Mouse (Mus musculus): ENCODE data around the gene Vmn1r32. TPM values are rescaled to one million over a fixed set of nuclear protein-coding genes. Genes with fewer than 3 reads are reported as not detected.
A peak's percentile ranks its signal among the peaks of the same experiment; 100 is the strongest.

Vmn1r32 gene
- total and polyA plus RNA-seq, 2 experiments: not detected

DNA sequence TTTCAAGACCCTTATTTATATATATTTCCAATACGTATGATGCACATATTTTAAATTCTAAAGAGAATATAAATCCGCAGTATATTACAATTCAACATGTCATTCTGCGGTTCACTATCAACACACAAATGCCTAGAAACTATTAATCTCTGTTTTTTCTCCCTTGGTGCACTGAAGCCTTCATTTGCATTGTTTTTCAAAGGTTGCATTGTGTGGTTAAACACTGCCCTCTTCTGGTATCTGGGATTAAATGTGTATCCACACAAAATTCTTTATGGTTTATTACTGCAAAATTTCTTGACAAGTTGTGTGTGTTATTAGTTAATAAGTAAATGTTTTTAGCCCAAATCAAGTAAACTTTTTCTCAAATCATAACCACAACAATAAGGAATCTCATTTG, 26.7 kb downstream of the Vmn1r32 start:
- DNase-seq (ENCODE audit: extremely low read depth, low read depth, low spot score): peak; percentile 41
- TF ChIP-seq CTCF (IDR thresholded peaks at IDR 0.05; ENCODE audit: low read depth, low read length): peak; percentile 52
- no peak for TF ChIP-seq POLR2A (IDR thresholded peaks at IDR 0.05; ENCODE audit: extremely low read depth, insufficient read depth, low read length)
- Histone ChIP-seq H3K9ac (ENCODE audit: low read depth, low read length) (no peak overlapping the region), H3K27ac (replicated peaks; ENCODE audit: insufficient read depth, low read depth, low read length) (no peak overlapping the region), H3K36me3 (ENCODE audit: control insufficient read depth, insufficient read depth, low read length) (no peaks in the 10 kb centered on the region), H3K4me3 (ENCODE audit: insufficient read depth, low read depth, low read length) (no peak overlapping the region), H3K79me2 (ENCODE audit: control insufficient read depth, insufficient read depth, low read length) (no peaks in the 10 kb centered on the region), H3K27me3 (ENCODE audit: control insufficient read depth, insufficient read depth, low read length) (no peaks in the 10 kb centered on the region), H3K4me1 (ENCODE audit: control insufficient read depth, insufficient read depth, low read length) (peaks cover 3% of the 10 kb centered on the region; the same call in 1 of the 2 replicates)
- 52% methylated on average over 3 of the region's 3 CpGs for WGBS

DNA sequence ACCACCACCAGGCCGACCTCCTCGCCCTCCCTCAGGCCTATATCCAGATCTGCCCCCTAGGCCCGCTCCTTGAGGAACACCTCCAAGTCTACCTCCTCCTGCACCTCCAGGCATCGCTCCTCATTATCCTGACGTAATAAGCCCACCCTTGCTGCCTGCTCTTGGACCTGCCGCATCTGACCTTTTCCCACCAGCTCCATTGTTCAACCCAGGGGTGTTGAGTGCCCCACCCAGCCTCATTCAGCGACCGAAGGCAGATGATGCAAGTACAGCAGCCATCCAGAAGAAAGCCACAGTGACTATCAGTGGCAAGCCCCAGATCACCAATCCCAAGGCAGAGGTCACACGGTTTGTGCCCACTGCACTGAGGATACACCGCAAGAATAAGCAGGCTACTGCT, 31.5 kb downstream of the Vmn1r32 start:
- 91% methylated on average over 10 of the region's 10 CpGs for WGBS
- H3K27me3 ChIP-seq (ENCODE audit: control insufficient read depth, insufficient read depth, low read length): no peaks in the 10 kb centered on the region
- H3K79me2 ChIP-seq (ENCODE audit: control insufficient read depth, insufficient read depth, low read length): no peaks in the 10 kb centered on the region
- H3K36me3 ChIP-seq (ENCODE audit: control insufficient read depth, insufficient read depth, low read length): no peaks in the 10 kb centered on the region
- H3K27ac ChIP-seq (replicated peaks; ENCODE audit: insufficient read depth, low read depth, low read length): no peak overlapping the region
- no peak for DNase-seq (ENCODE audit: extremely low read depth, low read depth, low spot score)
- H3K4me3 ChIP-seq (ENCODE audit: insufficient read depth, low read depth, low read length): no peak overlapping the region
- no peaks in the 10 kb centered on the region for H3K4me1 ChIP-seq (ENCODE audit: control insufficient read depth, insufficient read depth, low read length)
- H3K9ac ChIP-seq (ENCODE audit: low read depth, low read length): no peak overlapping the region
- TF ChIP-seq POLR2A (IDR thresholded peaks at IDR 0.05; ENCODE audit: extremely low read depth, insufficient read depth, low read length) (no peak), CTCF (IDR thresholded peaks at IDR 0.05; ENCODE audit: low read depth, low read length) (no peak)

DNA sequence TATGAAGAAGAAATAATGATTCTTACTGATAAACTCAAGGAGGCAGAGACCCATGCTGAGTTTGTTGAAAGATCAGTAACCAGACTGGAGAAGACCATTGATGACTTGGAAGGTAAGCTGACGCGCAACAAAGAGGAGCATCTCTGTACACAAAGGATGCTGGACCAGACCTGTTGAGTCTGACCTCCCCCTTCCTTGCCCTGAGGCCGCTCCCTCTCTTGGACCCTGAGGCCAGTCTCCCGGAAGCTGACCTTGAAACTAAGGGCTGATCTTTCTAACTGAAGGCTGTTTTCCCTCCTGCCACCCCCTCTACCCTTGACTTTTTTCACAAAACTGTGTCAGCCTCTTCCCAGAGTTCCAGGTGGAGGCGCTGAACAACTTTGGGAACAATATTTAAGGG, 43.5 kb downstream of the Vmn1r32 start:
- Histone ChIP-seq H3K9ac (ENCODE audit: low read depth, low read length) (no peak overlapping the region), H3K27me3 (ENCODE audit: control insufficient read depth, insufficient read depth, low read length) (no peaks in the 10 kb centered on the region), H3K4me1 (ENCODE audit: control insufficient read depth, insufficient read depth, low read length) (no peaks in the 10 kb centered on the region), H3K27ac (replicated peaks; ENCODE audit: insufficient read depth, low read depth, low read length) (no peak overlapping the region), H3K36me3 (ENCODE audit: control insufficient read depth, insufficient read depth, low read length) (no peaks in the 10 kb centered on the region), H3K79me2 (ENCODE audit: control insufficient read depth, insufficient read depth, low read length) (no peaks in the 10 kb centered on the region), H3K4me3 (ENCODE audit: insufficient read depth, low read depth, low read length) (no peak overlapping the region)
- TF ChIP-seq POLR2A (IDR thresholded peaks at IDR 0.05; ENCODE audit: extremely low read depth, insufficient read depth, low read length): no peak
- no peak for DNase-seq (ENCODE audit: extremely low read depth, low read depth, low spot score)
- 92% methylated on average over 5 of the region's 5 CpGs for WGBS

Other genes starting within 250 kb of the Vmn1r32 start
- gene Mad2l1, start 24.7 kb downstream of the Vmn1r32 start, total RNA-seq (2014; rRNA removed): 2.1 and 4.6 TPM in 2 replicates
- gene Mad2l1, start 24.7 kb downstream of the Vmn1r32 start, polyA plus RNA-seq (2012; rRNA removed): 0.57 and 0.65 TPM in 2 replicates
- not detected in 2 replicates for gene Vmn1r33, start 58.2 kb upstream of the Vmn1r32 start, total RNA-seq (2014; rRNA removed)
- not detected in 2 replicates for gene Vmn1r33, start 58.2 kb upstream of the Vmn1r32 start, polyA plus RNA-seq (2012; rRNA removed)
- gene Vmn1r34, start 83.8 kb upstream of the Vmn1r32 start, total RNA-seq (2014; rRNA removed): not detected in 2 replicates
- gene Vmn1r34, start 83.8 kb upstream of the Vmn1r32 start, polyA plus RNA-seq (2012; rRNA removed): not detected in 2 replicates
- not detected in 2 replicates for gene Vmn1r35, start 125.8 kb upstream of the Vmn1r32 start, total RNA-seq (2014; rRNA removed)
- not detected in 2 replicates for gene Vmn1r35, start 125.8 kb upstream of the Vmn1r32 start, polyA plus RNA-seq (2012; rRNA removed)
- gene Vmn1r36, start 159.1 kb upstream of the Vmn1r32 start, total RNA-seq (2014; rRNA removed): not detected in 2 replicates
- not detected in 2 replicates for gene Vmn1r36, start 159.1 kb upstream of the Vmn1r32 start, polyA plus RNA-seq (2012; rRNA removed)
- not detected in 2 replicates for gene Vmn1r37, start 169.3 kb upstream of the Vmn1r32 start, total RNA-seq (2014; rRNA removed)
- not detected in 2 replicates for gene Vmn1r37, start 169.3 kb upstream of the Vmn1r32 start, polyA plus RNA-seq (2012; rRNA removed)
- gene Vmn1r38, start 222.5 kb upstream of the Vmn1r32 start, total RNA-seq (2014; rRNA removed): not detected in 2 replicates
- gene Vmn1r38, start 222.5 kb upstream of the Vmn1r32 start, polyA plus RNA-seq (2012; rRNA removed): not detected in 2 replicates

All from liver, adult 2 months (tissue).